Mouse (Mus musculus): ENCODE data around the gene Pepd. TPM values are rescaled to one million over a fixed set of nuclear protein-coding genes. Genes with fewer than 3 reads are reported as not detected.

The Pepd gene
- polyA plus RNA-seq, 1 experiment, result 82.1 TPM

DNA sequence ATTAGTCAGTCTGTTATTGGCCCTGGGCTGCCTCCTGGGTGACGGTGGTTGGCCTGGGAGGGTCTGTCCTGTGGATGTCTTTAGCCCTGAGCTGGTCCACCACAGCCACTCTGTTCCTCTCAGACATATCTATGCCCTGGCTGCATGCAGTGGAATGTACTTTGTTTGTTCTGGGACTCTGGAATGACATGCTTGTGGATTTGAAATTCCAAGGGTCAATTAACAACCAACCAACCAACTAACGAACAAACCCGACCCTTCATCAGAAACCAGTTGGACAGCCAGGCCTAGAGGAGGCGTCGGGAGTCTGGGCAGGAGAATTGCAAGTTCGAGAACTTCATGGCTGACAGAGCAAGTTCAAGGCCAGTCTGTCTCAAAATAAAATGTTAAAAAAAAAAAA is 5.4 kb downstream of the Pepd start:
- Histone ChIP-seq H3K79me2 (ENCODE audit: control insufficient read depth, insufficient read depth) (peaks cover 25% of the 10 kb centered on the region), H3K36me3 (ENCODE audit: control insufficient read depth, insufficient read depth) (peaks cover 3% of the 10 kb centered on the region), H3K4me2 (ENCODE audit: low read depth) (no peak overlapping the region), H3K27me3 (ENCODE audit: control insufficient read depth, insufficient read depth, insufficient read length) (no peaks in the 10 kb centered on the region), H3ac (ENCODE audit: control insufficient read depth, insufficient read length) (no peak overlapping the region), H3K4me3 (no peak overlapping the region)
- TF ChIP-seq TCF12 (IDR thresholded peaks at IDR 0.05; ENCODE audit: insufficient read depth, poor library complexity, severe bottlenecking) (no peak), POLR2A (IDR thresholded peaks at IDR 0.05; ENCODE audit: insufficient read length, low read depth) (no peak), USF1 (IDR thresholded peaks at IDR 0.05; ENCODE audit: low read depth) (no peak), MAX (IDR thresholded peaks at IDR 0.05; ENCODE audit: low read depth) (no peak), CEBPB (IDR thresholded peaks at IDR 0.05; ENCODE audit: insufficient read depth, poor library complexity, severe bottlenecking) (no peak), SRF (IDR thresholded peaks at IDR 0.05; ENCODE audit: control insufficient read depth, insufficient read length, low read depth) (no peak), REST (IDR thresholded peaks at IDR 0.05; ENCODE audit: insufficient read depth, insufficient read length) (no peak), E2F4 (IDR thresholded peaks at IDR 0.05; ENCODE audit: insufficient read depth) (no peak), MYOD1 (IDR thresholded peaks at IDR 0.05; ENCODE audit: control insufficient read depth in 1 of 3, insufficient read length in 2 of 3, low read depth in 2 of 3) (no peak), TCF3 (IDR thresholded peaks at IDR 0.05; ENCODE audit: insufficient read length, low read depth) (no peak), MYOG (IDR thresholded peaks at IDR 0.05; ENCODE audit: control insufficient read depth in 1 of 3, insufficient read depth in 1 of 3, insufficient read length in 2 of 3, low read depth in 2 of 3) (no peak)

DNA sequence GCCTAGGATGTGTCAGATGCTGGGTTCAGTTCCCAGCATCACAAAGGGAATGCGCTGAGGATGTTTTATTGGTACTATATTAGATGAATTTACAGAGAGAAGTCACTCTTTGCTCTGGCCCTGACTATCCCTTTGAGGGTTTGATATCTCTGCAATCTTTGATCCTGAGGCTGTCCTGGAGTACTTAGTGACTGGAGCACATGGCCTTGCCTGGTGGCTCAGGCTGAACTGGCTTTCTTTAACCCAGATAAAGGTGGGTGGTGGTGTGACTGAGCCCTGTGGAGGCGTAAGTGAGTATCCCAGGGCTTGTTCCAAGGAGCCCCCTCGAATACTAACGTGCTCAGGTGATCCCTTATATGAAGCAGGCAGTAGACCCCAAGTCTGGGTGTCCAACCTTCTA is 5.8 kb downstream of the Pepd start:
- Histone ChIP-seq H3K36me3 (ENCODE audit: control insufficient read depth, insufficient read depth) (peaks cover 3% of the 10 kb centered on the region), H3K79me2 (ENCODE audit: control insufficient read depth, insufficient read depth) (peaks cover 20% of the 10 kb centered on the region), H3ac (ENCODE audit: control insufficient read depth, insufficient read length) (no peak overlapping the region), H3K4me3 (no peak overlapping the region), H3K4me2 (ENCODE audit: low read depth) (no peak overlapping the region), H3K27me3 (ENCODE audit: control insufficient read depth, insufficient read depth, insufficient read length) (no peaks in the 10 kb centered on the region)
- TF ChIP-seq TCF12 (IDR thresholded peaks at IDR 0.05; ENCODE audit: insufficient read depth, poor library complexity, severe bottlenecking) (no peak), TCF3 (IDR thresholded peaks at IDR 0.05; ENCODE audit: insufficient read length, low read depth) (no peak), REST (IDR thresholded peaks at IDR 0.05; ENCODE audit: insufficient read depth, insufficient read length) (no peak), MYOG (IDR thresholded peaks at IDR 0.05; ENCODE audit: control insufficient read depth in 1 of 3, insufficient read depth in 1 of 3, insufficient read length in 2 of 3, low read depth in 2 of 3) (no peak), USF1 (IDR thresholded peaks at IDR 0.05; ENCODE audit: low read depth) (no peak), POLR2AphosphoS2 (IDR thresholded peaks at IDR 0.05; ENCODE audit: insufficient read length, low read depth) (no peak), MAX (IDR thresholded peaks at IDR 0.05; ENCODE audit: low read depth) (no peak), E2F4 (IDR thresholded peaks at IDR 0.05; ENCODE audit: insufficient read depth) (no peak)

DNA sequence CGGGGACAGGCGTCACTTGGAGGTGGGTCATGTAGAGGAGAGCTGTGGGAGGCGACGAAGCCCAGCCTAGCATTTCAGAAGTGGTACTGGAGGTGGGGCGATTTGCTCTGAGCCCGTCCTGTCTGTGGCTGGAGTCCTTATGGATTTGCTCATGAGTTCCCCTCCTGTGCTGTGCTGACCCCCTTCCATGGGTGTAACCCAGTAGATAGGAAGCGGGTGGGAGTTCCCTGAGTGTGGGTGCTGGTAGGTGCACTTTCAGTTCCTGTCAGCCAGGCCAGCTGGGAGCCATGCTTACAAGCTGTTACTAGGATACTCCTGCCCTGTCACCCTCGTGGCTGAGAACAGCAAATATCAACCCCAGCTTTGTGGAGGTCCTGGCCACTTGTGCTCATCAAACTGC is 6.2 kb downstream of the Pepd start:
- Histone ChIP-seq H3K4me3 (no peak overlapping the region), H3K4me2 (ENCODE audit: low read depth) (no peak overlapping the region), H3K79me2 (ENCODE audit: control insufficient read depth, insufficient read depth) (peaks cover 16% of the 10 kb centered on the region), H3K36me3 (ENCODE audit: control insufficient read depth, insufficient read depth) (peaks cover 3% of the 10 kb centered on the region), H3K27me3 (ENCODE audit: control insufficient read depth, insufficient read depth, insufficient read length) (no peaks in the 10 kb centered on the region), H3ac (ENCODE audit: control insufficient read depth, insufficient read length) (no peak overlapping the region)
- TF ChIP-seq E2F4 (IDR thresholded peaks at IDR 0.05; ENCODE audit: insufficient read depth), result no peak
- TF ChIP-seq MYOG (IDR thresholded peaks at IDR 0.05; ENCODE audit: control insufficient read depth in 1 of 3, insufficient read depth in 1 of 3, insufficient read length in 2 of 3, low read depth in 2 of 3), result no peak
- no peak for TF ChIP-seq REST (IDR thresholded peaks at IDR 0.05; ENCODE audit: insufficient read depth, insufficient read length)
- no peak for TF ChIP-seq TCF12 (IDR thresholded peaks at IDR 0.05; ENCODE audit: insufficient read depth, poor library complexity, severe bottlenecking)
- TF ChIP-seq MAX (IDR thresholded peaks at IDR 0.05; ENCODE audit: low read depth), result no peak
- TF ChIP-seq SRF (IDR thresholded peaks at IDR 0.05; ENCODE audit: control insufficient read depth, insufficient read length, low read depth), result no peak
- TF ChIP-seq TCF3 (IDR thresholded peaks at IDR 0.05; ENCODE audit: insufficient read length, low read depth), result no peak
- no peak for TF ChIP-seq MYOD1 (IDR thresholded peaks at IDR 0.05; ENCODE audit: control insufficient read depth in 1 of 3, insufficient read length in 2 of 3, low read depth in 2 of 3)

DNA sequence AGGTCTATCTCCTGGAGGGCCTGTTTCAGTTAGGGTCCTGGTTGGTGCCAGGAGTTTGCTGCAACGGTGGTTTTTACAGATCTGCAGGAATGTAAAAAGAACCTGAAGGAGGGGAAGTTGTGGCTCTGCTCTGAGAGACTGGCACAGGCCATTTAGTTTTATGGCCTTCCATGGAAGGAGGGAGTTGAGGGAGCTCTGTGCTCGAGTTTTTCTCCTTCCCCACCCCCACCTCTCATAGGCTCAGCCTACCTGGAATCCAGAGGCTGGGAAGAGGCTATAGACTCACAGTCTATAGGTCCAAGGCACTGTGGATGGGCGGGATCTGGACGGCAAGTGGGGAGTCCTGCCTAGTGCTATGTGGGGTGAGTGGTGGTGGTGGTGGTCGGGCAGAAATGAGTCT is 6.9 kb downstream of the Pepd start:
- Histone ChIP-seq H3K4me2 (ENCODE audit: low read depth) (no peak overlapping the region), H3K4me3 (no peak overlapping the region), H3ac (ENCODE audit: control insufficient read depth, insufficient read length) (no peak overlapping the region), H3K36me3 (ENCODE audit: control insufficient read depth, insufficient read depth) (peaks cover 3% of the 10 kb centered on the region), H3K27me3 (ENCODE audit: control insufficient read depth, insufficient read depth, insufficient read length) (no peaks in the 10 kb centered on the region), H3K79me2 (ENCODE audit: control insufficient read depth, insufficient read depth) (peaks cover 10% of the 10 kb centered on the region)
- TF ChIP-seq SRF (IDR thresholded peaks at IDR 0.05; ENCODE audit: control insufficient read depth, insufficient read length, low read depth), result no peak
- TF ChIP-seq POLR2AphosphoS2 (IDR thresholded peaks at IDR 0.05; ENCODE audit: insufficient read length, low read depth), result no peak
- no peak for TF ChIP-seq MYOG (IDR thresholded peaks at IDR 0.05; ENCODE audit: control insufficient read depth in 1 of 3, insufficient read depth in 1 of 3, insufficient read length in 2 of 3, low read depth in 2 of 3)
- TF ChIP-seq MAX (IDR thresholded peaks at IDR 0.05; ENCODE audit: low read depth), result no peak
- no peak for TF ChIP-seq MYOD1 (IDR thresholded peaks at IDR 0.05; ENCODE audit: control insufficient read depth in 1 of 3, insufficient read length in 2 of 3, low read depth in 2 of 3)
- TF ChIP-seq REST (IDR thresholded peaks at IDR 0.05; ENCODE audit: insufficient read depth, insufficient read length), result no peak
- TF ChIP-seq TCF3 (IDR thresholded peaks at IDR 0.05; ENCODE audit: insufficient read length, low read depth), result no peak
- TF ChIP-seq USF1 (IDR thresholded peaks at IDR 0.05; ENCODE audit: low read depth), result no peak
- no peak for TF ChIP-seq POLR2A (IDR thresholded peaks at IDR 0.05; ENCODE audit: insufficient read length, low read depth)
- TF ChIP-seq CEBPB (IDR thresholded peaks at IDR 0.05; ENCODE audit: insufficient read depth, poor library complexity, severe bottlenecking), result no peak
- no peak for TF ChIP-seq TCF12 (IDR thresholded peaks at IDR 0.05; ENCODE audit: insufficient read depth, poor library complexity, severe bottlenecking)
- no peak for TF ChIP-seq E2F4 (IDR thresholded peaks at IDR 0.05; ENCODE audit: insufficient read depth)

DNA sequence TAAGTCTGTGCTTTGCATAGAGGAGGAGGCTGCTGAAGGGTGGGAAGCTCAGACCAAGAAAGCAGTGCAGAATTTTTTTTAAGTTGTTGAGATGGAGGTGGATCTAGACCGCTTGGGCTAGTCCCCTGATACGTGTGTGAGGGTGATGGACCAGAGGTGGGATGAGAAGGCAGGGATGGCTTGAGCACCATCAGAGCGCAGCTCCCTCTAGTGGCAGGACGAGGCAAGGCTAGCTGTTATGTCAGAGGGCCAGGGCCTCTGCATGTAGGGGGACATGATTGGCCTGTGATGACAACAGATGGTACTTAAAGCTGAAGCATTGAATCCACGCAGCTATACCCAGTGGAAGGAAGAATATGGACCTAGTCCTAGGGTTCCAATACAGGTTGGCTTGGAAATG is 7.6 kb downstream of the Pepd start:
- H3K27me3 ChIP-seq (ENCODE audit: control insufficient read depth, insufficient read depth, insufficient read length), result no peaks in the 10 kb centered on the region
- TF ChIP-seq SRF (IDR thresholded peaks at IDR 0.05; ENCODE audit: control insufficient read depth, insufficient read length, low read depth) (no peak), MYOD1 (IDR thresholded peaks at IDR 0.05; ENCODE audit: control insufficient read depth in 1 of 3, insufficient read length in 2 of 3, low read depth in 2 of 3) (no peak), TCF3 (IDR thresholded peaks at IDR 0.05; ENCODE audit: insufficient read length, low read depth) (no peak), CEBPB (IDR thresholded peaks at IDR 0.05; ENCODE audit: insufficient read depth, poor library complexity, severe bottlenecking) (no peak), USF1 (IDR thresholded peaks at IDR 0.05; ENCODE audit: low read depth) (no peak), POLR2AphosphoS2 (IDR thresholded peaks at IDR 0.05; ENCODE audit: insufficient read length, low read depth) (no peak), E2F4 (IDR thresholded peaks at IDR 0.05; ENCODE audit: insufficient read depth) (no peak), MYOG (IDR thresholded peaks at IDR 0.05; ENCODE audit: control insufficient read depth in 1 of 3, insufficient read depth in 1 of 3, insufficient read length in 2 of 3, low read depth in 2 of 3) (no peak), TCF12 (IDR thresholded peaks at IDR 0.05; ENCODE audit: insufficient read depth, poor library complexity, severe bottlenecking) (no peak), MAX (IDR thresholded peaks at IDR 0.05; ENCODE audit: low read depth) (no peak), REST (IDR thresholded peaks at IDR 0.05; ENCODE audit: insufficient read depth, insufficient read length) (no peak), POLR2A (IDR thresholded peaks at IDR 0.05; ENCODE audit: insufficient read length, low read depth) (no peak)
- H3K36me3 ChIP-seq (ENCODE audit: control insufficient read depth, insufficient read depth), result peaks cover 3% of the 10 kb centered on the region
- no peak overlapping the region for H3ac ChIP-seq (ENCODE audit: control insufficient read depth, insufficient read length)
- H3K79me2 ChIP-seq (ENCODE audit: control insufficient read depth, insufficient read depth), result peaks cover 8% of the 10 kb centered on the region
- H3K4me3 ChIP-seq, result no peak overlapping the region
- no peak overlapping the region for H3K4me2 ChIP-seq (ENCODE audit: low read depth)

All from myocyte (in vitro differentiated cells).